Mouse (Mus musculus) kidney, embryonic 15.5 days (tissue): Measurements from ENCODE around the gene Gnb5. TPM values are rescaled to one million over a fixed set of nuclear protein-coding genes. Genes with fewer than 3 reads are reported as not detected.

Experiments
- ATAC-seq: fragments of 200-750 bp; cut with Nextera tagmentation; replicated peaks from 2 replicates; pipeline ENCODE4 v1.8.0; 2017; ENCODE audit warnings: moderate TSS enrichment; ENCODE audit not compliant: low FRiP score
- H3K27ac ChIP-seq: fragments of 300-500 bp; sonication (generic); 2 replicates; pipeline ENCODE4 v1.5.1; 2015; ENCODE audit warnings: mild to moderate bottlenecking, inconsistent platforms
- H3K27me3 ChIP-seq: fragments of 300-500 bp; sonication (generic); 2 replicates; pipeline ENCODE4 v1.6.1; 2015; ENCODE audit warnings: inconsistent platforms
- H3K36me3 ChIP-seq: fragments of 300-500 bp; sonication (generic); 2 replicates; pipeline ENCODE4 v1.6.1; 2015; ENCODE audit warnings: inconsistent platforms
- H3K4me1 ChIP-seq: fragments of 300-500 bp; sonication (generic); 2 replicates; pipeline ENCODE4 v1.6.1; 2015; ENCODE audit warnings: inconsistent platforms
- H3K4me2 ChIP-seq: fragments of 300-500 bp; sonication (generic); 2 replicates; pipeline ENCODE4 v1.6.1; 2015; ENCODE audit warnings: moderate library complexity, mild to moderate bottlenecking, inconsistent platforms
- H3K4me3 ChIP-seq: fragments of 300-500 bp; sonication (generic); replicated peaks from 2 replicates; pipeline ENCODE4 v1.5.1; 2015; ENCODE audit warnings: mild to moderate bottlenecking, inconsistent platforms
- H3K9ac ChIP-seq: fragments of 300-500 bp; sonication (generic); 2 replicates; pipeline ENCODE4 v1.6.1; 2015; ENCODE audit warnings: mild to moderate bottlenecking, inconsistent platforms
- H3K9me3 ChIP-seq: fragments of 300-500 bp; sonication (generic); replicated peaks from 2 replicates; pipeline ENCODE4 v1.6.1; 2016; ENCODE audit warnings: inconsistent platforms
- WGBS: fragments of 180-500 bp; shearing (Covaris S2); methylation state at CpG from one replicate; pipeline ENCODE4 v1.1.7; 2015; ENCODE audit warnings: mixed read lengths; 5-methylcytosine and 5-hydroxymethylcytosine counted together
- polyA plus RNA-seq: library from polyadenylated mRNA; unstranded; fragments of >200 nt; fragmentation: Nextera tagmentation; extraction: Ambion mirVana; gene quantifications from 2 replicates; pipeline ENCODE4 v1.2.1, GENCODE M21; 2015

The Gnb5 gene
- polyA plus RNA-seq = 24.9 and 27.3 TPM in 2 replicates

DNA sequence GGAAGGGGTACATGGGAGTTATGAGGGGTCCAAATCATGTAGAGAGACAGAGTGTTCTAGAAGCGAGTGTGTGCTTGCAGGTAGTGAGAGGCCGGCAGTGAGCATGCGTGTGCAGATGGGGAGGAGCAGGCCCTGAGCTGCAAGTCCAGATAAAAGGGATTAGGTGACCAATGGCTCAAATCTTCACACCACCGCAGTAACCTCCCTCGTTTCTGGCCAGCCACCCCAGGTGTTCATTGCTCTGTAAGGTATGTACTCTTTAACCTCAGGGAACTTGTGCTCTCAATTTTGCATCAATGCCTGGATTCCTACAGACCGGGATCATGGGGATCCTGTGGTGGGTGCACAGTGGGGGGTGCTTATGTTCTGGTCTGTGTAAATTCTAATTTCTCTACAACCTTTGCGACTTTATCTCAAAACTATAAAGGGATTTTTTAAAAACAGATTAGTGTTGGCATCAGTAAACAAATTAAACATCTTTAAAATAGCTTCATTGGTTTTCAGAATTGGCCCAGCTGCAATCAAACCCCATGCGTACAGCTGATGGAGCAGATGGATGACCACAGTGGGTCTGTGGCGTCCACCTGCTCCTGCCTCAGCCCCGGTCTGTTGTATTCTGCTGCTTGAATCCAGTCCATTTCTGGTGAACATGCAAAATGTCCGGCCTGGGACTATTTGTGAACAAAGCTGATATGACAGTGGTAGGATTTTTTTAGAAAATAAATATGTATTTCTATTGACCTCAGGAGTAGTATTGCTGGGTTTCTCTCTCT lies at the start of gene Gnb5:
Gnb5 (plus strand) TSS at position 163 of the 773 bp plus-strand sequence.
- no peak within 1 kb of the TSS for H3K27ac ChIP-seq
- H3K36me3 ChIP-seq = no peaks in the 10 kb centered on the region
- H3K4me2 ChIP-seq = no peak within 1 kb of the TSS
- 81% methylated on average over 11 of the region's 11 CpGs for WGBS
- H3K9ac ChIP-seq = no peak within 1 kb of the TSS
- ATAC-seq = no peak
- H3K27me3 ChIP-seq = no peaks in the 10 kb centered on the region
- no peaks in the 10 kb centered on the region for H3K9me3 ChIP-seq
- H3K4me1 ChIP-seq = no peaks in the 10 kb centered on the region
- no peak within 1 kb of the TSS for H3K4me3 ChIP-seq

GRCm38 (mm10) chr9:75258792-75259191 lies 47.3 kb upstream of the Gnb5 start:
- H3K9ac ChIP-seq = no peak overlapping the region
- 75% methylated on average over 4 of the region's 4 CpGs for WGBS
- no peak overlapping the region for H3K27ac ChIP-seq
- ATAC-seq = no peak
- no peak overlapping the region for H3K4me2 ChIP-seq
- H3K27me3 ChIP-seq = no peaks in the 10 kb centered on the region
- no peaks in the 10 kb centered on the region for H3K36me3 ChIP-seq
- no peak overlapping the region for H3K4me3 ChIP-seq
- H3K9me3 ChIP-seq = no peaks in the 10 kb centered on the region
- peaks cover 49% of the 10 kb centered on the region for H3K4me1 ChIP-seq

- H3K9ac ChIP-seq = no peak overlapping the region
- no peak overlapping the region for H3K4me3 ChIP-seq
- WGBS = 87% methylated on average over 4 of the region's 4 CpGs
- H3K4me2 ChIP-seq = no peak overlapping the region
- no peaks in the 10 kb centered on the region for H3K36me3 ChIP-seq
- no peak for ATAC-seq
- no peaks in the 10 kb centered on the region for H3K9me3 ChIP-seq
- H3K27ac ChIP-seq = no peak overlapping the region
- H3K4me1 ChIP-seq = peaks cover 40% of the 10 kb centered on the region
- H3K27me3 ChIP-seq = no peaks in the 10 kb centered on the region
Observed at GRCm38 (mm10) chr9:75259656-75260055, 46.4 kb upstream of the Gnb5 start.

DNA sequence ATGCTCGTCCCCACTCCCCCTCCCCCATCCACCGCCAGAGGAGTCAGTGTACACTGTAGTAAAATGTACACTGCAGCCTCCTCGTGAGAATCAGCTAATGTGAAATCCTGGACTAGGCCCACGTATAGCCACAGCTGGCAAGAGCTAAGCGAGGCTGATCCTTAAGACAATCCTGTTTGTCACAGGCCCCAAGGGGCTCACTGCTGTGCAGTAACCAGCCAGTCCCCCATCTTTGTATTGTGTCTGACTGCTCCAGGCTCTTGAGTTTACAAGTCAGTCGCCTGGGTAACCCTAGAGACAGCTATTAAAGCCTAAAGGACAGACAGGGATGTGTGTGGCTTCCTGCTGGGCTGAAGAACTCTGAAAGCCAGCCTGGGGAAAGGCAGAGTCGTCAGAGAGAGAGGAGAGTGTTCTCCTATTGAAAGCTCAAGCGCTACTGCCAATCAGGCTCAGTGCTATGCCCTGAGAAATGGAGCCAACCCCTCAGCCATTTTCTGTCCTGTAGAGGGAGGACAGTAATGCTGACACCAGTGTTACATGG lies 44.7 kb upstream of the Gnb5 start:
- Histone ChIP-seq H3K9ac (no peak overlapping the region), H3K36me3 (no peaks in the 10 kb centered on the region), H3K4me1 (peaks cover 24% of the 10 kb centered on the region), H3K4me3 (no peak overlapping the region), H3K27me3 (no peaks in the 10 kb centered on the region), H3K4me2 (no peak overlapping the region), H3K9me3 (no peaks in the 10 kb centered on the region), H3K27ac (0 out of 2 replicates have a peak overlapping the region, but pooled peaks have one; percentile 19)
- 23% methylated on average over 8 of the region's 8 CpGs for WGBS
- peak; percentile 27; the same call in 1 of the 2 replicates for ATAC-seq

GRCm38 (mm10) chr9:75262235-75262826 lies 43.8 kb upstream of the Gnb5 start:
- Histone ChIP-seq H3K4me1 (peaks cover 15% of the 10 kb centered on the region), H3K9ac (no peak overlapping the region), H3K4me2 (no peak overlapping the region), H3K36me3 (no peaks in the 10 kb centered on the region), H3K4me3 (no peak overlapping the region), H3K27me3 (no peaks in the 10 kb centered on the region), H3K27ac (no peak overlapping the region), H3K9me3 (no peaks in the 10 kb centered on the region)
- ATAC-seq = no peak
- WGBS = 74% methylated on average over 8 of the region's 8 CpGs

DNA sequence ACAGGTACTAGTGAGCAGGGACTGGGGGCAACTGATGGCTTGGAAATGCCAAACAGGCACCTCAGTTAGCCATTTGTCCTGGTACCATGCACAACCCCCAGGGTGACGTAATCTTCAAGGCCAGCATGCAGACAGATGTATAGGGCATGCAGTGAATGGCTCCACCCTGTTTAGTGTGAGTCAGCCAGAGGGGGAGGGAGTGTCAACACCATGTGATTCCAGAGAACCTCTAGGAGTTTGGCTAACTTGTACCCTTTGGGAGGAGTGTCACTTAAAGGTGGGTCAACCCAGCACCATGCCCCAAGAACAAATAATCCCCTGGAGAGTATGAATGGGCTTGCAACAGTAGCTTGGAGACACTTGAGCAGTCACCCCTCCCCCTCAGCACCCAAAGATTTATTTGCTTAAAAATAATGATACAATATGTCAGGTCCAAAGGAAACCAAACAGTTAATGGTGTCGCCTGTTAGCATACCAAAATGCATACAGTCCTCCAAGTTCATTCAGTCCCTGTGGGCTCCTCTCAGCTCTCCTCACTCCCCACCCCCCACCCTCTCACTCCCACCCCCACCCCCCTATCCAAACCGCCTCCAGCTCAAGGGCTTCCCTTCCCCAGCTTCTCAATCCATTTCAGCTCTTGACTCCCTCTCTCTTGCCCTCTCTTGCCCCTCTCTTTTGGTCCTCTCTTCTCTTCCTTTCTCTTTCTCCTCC lies 41.9 kb upstream of the Gnb5 start:
- no peaks in the 10 kb centered on the region for H3K9me3 ChIP-seq
- no peak overlapping the region for H3K4me2 ChIP-seq
- H3K27ac ChIP-seq = no peak overlapping the region
- H3K27me3 ChIP-seq = no peaks in the 10 kb centered on the region
- H3K36me3 ChIP-seq = no peaks in the 10 kb centered on the region
- no peak overlapping the region for H3K9ac ChIP-seq
- H3K4me3 ChIP-seq = no peak overlapping the region
- ATAC-seq = peak; percentile 64; the same call in 1 of the 2 replicates
- peaks cover 12% of the 10 kb centered on the region for H3K4me1 ChIP-seq
- 55% methylated on average over 3 of the region's 3 CpGs for WGBS

- Histone ChIP-seq H3K27ac (no peak overlapping the region), H3K4me3 (no peak overlapping the region), H3K27me3 (no peaks in the 10 kb centered on the region), H3K4me2 (no peak overlapping the region), H3K9me3 (no peaks in the 10 kb centered on the region), H3K4me1 (0 out of 2 replicates have a peak, but pooled peaks cover 4% of the 10 kb centered on the region), H3K9ac (no peak overlapping the region), H3K36me3 (no peaks in the 10 kb centered on the region)
- ATAC-seq = no peak
- 77% methylated on average over 6 of the region's 6 CpGs for WGBS
Observed at GRCm38 (mm10) chr9:75267147-75267546, 38.9 kb upstream of the Gnb5 start.

DNA sequence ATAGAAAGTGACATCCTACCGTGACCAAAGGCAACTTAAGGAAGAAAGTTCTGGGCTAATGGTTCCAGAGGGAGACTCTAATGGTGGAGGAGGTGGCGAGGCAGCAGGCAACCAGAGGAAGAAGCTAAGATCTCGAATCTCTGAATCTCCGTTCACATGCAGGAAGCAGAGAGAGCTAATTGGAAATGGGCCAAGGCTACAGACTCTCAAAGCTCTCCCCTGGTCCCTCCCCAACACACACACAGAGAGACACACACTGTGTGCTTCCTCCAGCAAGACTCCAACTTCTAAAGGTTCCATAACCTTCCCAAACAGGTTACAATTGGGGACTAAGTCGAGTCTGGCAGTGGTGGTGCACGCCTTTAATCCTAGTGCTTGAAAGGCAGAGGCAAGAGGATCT lies 35.7 kb upstream of the Gnb5 start:
- H3K9me3 ChIP-seq = no peaks in the 10 kb centered on the region
- H3K9ac ChIP-seq = no peak overlapping the region
- ATAC-seq = no peak
- H3K27ac ChIP-seq = no peak overlapping the region
- H3K27me3 ChIP-seq = no peaks in the 10 kb centered on the region
- no peak overlapping the region for H3K4me3 ChIP-seq
- no peak overlapping the region for H3K4me2 ChIP-seq
- WGBS = 58% methylated on average over 6 of the region's 6 CpGs
- H3K36me3 ChIP-seq = no peaks in the 10 kb centered on the region
- H3K4me1 ChIP-seq = 0 out of 2 replicates have a peak, but pooled peaks cover 4% of the 10 kb centered on the region

- no peak overlapping the region for H3K4me2 ChIP-seq
Observed at GRCm38 (mm10) chr9:75271539-75271938, 34.5 kb upstream of the Gnb5 start.

GRCm38 (mm10) chr9:75273646-75274045 lies 32.4 kb upstream of the Gnb5 start:
- WGBS = 59% methylated on average over 6 of the region's 6 CpGs
- H3K27me3 ChIP-seq = no peaks in the 10 kb centered on the region
- 0 out of 2 replicates have a peak, but pooled peaks cover 4% of the 10 kb centered on the region for H3K4me1 ChIP-seq
- H3K9ac ChIP-seq = no peak overlapping the region
- no peak for ATAC-seq
- H3K27ac ChIP-seq = no peak overlapping the region
- H3K4me2 ChIP-seq = no peak overlapping the region
- H3K9me3 ChIP-seq = no peaks in the 10 kb centered on the region
- no peaks in the 10 kb centered on the region for H3K36me3 ChIP-seq
- no peak overlapping the region for H3K4me3 ChIP-seq

More at GRCm38 (mm10) chr9:75271539-75271938, 34.5 kb upstream of the Gnb5 start:
- Histone ChIP-seq H3K27me3 (no peaks in the 10 kb centered on the region), H3K27ac (no peak overlapping the region), H3K36me3 (no peaks in the 10 kb centered on the region), H3K9me3 (no peaks in the 10 kb centered on the region), H3K9ac (no peak overlapping the region), H3K4me3 (no peak overlapping the region), H3K4me1 (0 out of 2 replicates have a peak, but pooled peaks cover 4% of the 10 kb centered on the region)
- no peak for ATAC-seq
- 84% methylated on average over 8 of the region's 8 CpGs for WGBS

GRCm38 (mm10) chr9:75274486-75274885 lies 31.6 kb upstream of the Gnb5 start:
- Histone ChIP-seq H3K27me3 (no peaks in the 10 kb centered on the region), H3K36me3 (no peaks in the 10 kb centered on the region), H3K4me3 (no peak overlapping the region), H3K4me1 (0 out of 2 replicates have a peak, but pooled peaks cover 4% of the 10 kb centered on the region), H3K27ac (no peak overlapping the region), H3K4me2 (no peak overlapping the region), H3K9me3 (no peaks in the 10 kb centered on the region), H3K9ac (no peak overlapping the region)
- 87% methylated on average over 5 of the region's 5 CpGs for WGBS
- ATAC-seq = no peak

GRCm38 (mm10) chr9:75275051-75275450 lies 31.0 kb upstream of the Gnb5 start:
- WGBS = 95% methylated on average over 9 of the region's 9 CpGs
- Histone ChIP-seq H3K9ac (no peak overlapping the region), H3K27ac (no peak overlapping the region), H3K27me3 (no peaks in the 10 kb centered on the region), H3K9me3 (no peaks in the 10 kb centered on the region), H3K4me3 (no peak overlapping the region), H3K4me2 (no peak overlapping the region), H3K4me1 (0 out of 2 replicates have a peak, but pooled peaks cover 2% of the 10 kb centered on the region), H3K36me3 (no peaks in the 10 kb centered on the region)
- no peak for ATAC-seq
